Mouse (Mus musculus): Measurements from ENCODE around the gene Trpm8. TPM values are rescaled to one million over a fixed set of nuclear protein-coding genes. Genes with fewer than 3 reads are reported as not detected.
A peak's percentile ranks its signal among the peaks of the same experiment; 100 is the strongest.

The Trpm8 gene
- polyA plus RNA-seq, 1 experiment from 2014 or later = not detected

GRCm38 (mm10) chr1:88274371-88275077 lies 2.9 kb upstream of the Trpm8 start:
- Histone ChIP-seq H3K36me3 (ENCODE audit: control insufficient read depth, insufficient read depth, low read length) (peaks cover 56% of the 10 kb centered on the region), H3K9me3 (ENCODE audit: control insufficient read depth, low read length) (peaks cover 7% of the 10 kb centered on the region; the same call in 1 of the 2 replicates), H3K4me3 (ENCODE audit: low read depth, low read length) (no peak overlapping the region), H3K9ac (ENCODE audit: low read depth, low read length) (no peak overlapping the region), H3K27ac (ENCODE audit: low read depth, low read length) (no peak overlapping the region), H3K27me3 (replicated peaks; ENCODE audit: control insufficient read depth, insufficient read depth, low read length) (no peaks in the 10 kb centered on the region), H3K4me2 (no peak overlapping the region), H3K4me1 (replicated peaks; ENCODE audit: control insufficient read depth, insufficient read depth, low read length) (peaks cover 15% of the 10 kb centered on the region)
- no peak for ATAC-seq (replicated peaks; ENCODE audit: low FRiP score)
- DNase-seq (ENCODE audit: low spot score) = no peak
- WGBS = 75% methylated on average over 11 of the region's 11 CpGs

GRCm38 (mm10) chr1:88275078-88275680 lies 2.3 kb upstream of the Trpm8 start:
- DNase-seq (ENCODE audit: low spot score) = no peak
- H3K9ac ChIP-seq (ENCODE audit: low read depth, low read length) = peak overlapping the region; percentile 91
- WGBS = 71% methylated on average over 13 of the region's 13 CpGs
- H3K36me3 ChIP-seq (ENCODE audit: control insufficient read depth, insufficient read depth, low read length) = peaks cover 50% of the 10 kb centered on the region
- ATAC-seq (replicated peaks; ENCODE audit: low FRiP score) = no peak
- H3K9me3 ChIP-seq (ENCODE audit: control insufficient read depth, low read length) = peaks cover 7% of the 10 kb centered on the region; the same call in 1 of the 2 replicates
- no peak overlapping the region for H3K27ac ChIP-seq (ENCODE audit: low read depth, low read length)
- peaks cover 15% of the 10 kb centered on the region for H3K4me1 ChIP-seq (replicated peaks; ENCODE audit: control insufficient read depth, insufficient read depth, low read length)
- peak overlapping the region; percentile 77 for H3K4me2 ChIP-seq
- H3K4me3 ChIP-seq (ENCODE audit: low read depth, low read length) = peak overlapping the region; percentile 74
- no peaks in the 10 kb centered on the region for H3K27me3 ChIP-seq (replicated peaks; ENCODE audit: control insufficient read depth, insufficient read depth, low read length)

- Histone ChIP-seq H3K9ac (ENCODE audit: low read depth, low read length) (peak overlapping the region; percentile 91), H3K36me3 (ENCODE audit: control insufficient read depth, insufficient read depth, low read length) (peaks cover 50% of the 10 kb centered on the region), H3K4me1 (replicated peaks; ENCODE audit: control insufficient read depth, insufficient read depth, low read length) (peaks cover 15% of the 10 kb centered on the region), H3K27ac (ENCODE audit: low read depth, low read length) (peak overlapping the region; percentile 91), H3K27me3 (replicated peaks; ENCODE audit: control insufficient read depth, insufficient read depth, low read length) (no peaks in the 10 kb centered on the region), H3K9me3 (ENCODE audit: control insufficient read depth, low read length) (peaks cover 7% of the 10 kb centered on the region; the same call in 1 of the 2 replicates), H3K4me2 (peak overlapping the region; percentile 77), H3K4me3 (ENCODE audit: low read depth, low read length) (peak overlapping the region; percentile 74)
- no peak for ATAC-seq (replicated peaks; ENCODE audit: low FRiP score)
- 67% methylated on average over 13 of the region's 13 CpGs for WGBS
- DNase-seq (ENCODE audit: low spot score) = peak; percentile 51
These were observed 1.6 kb upstream of the Trpm8 start for GRCm38 (mm10) chr1:88275698-88276523.

- Histone ChIP-seq H3K9ac (ENCODE audit: low read depth, low read length) (peak overlapping the region; percentile 91), H3K9me3 (ENCODE audit: control insufficient read depth, low read length) (peaks cover 7% of the 10 kb centered on the region; the same call in 1 of the 2 replicates), H3K36me3 (ENCODE audit: control insufficient read depth, insufficient read depth, low read length) (peaks cover 45% of the 10 kb centered on the region), H3K27me3 (replicated peaks; ENCODE audit: control insufficient read depth, insufficient read depth, low read length) (no peaks in the 10 kb centered on the region), H3K27ac (ENCODE audit: low read depth, low read length) (peak overlapping the region; percentile 91), H3K4me2 (peak overlapping the region; percentile 77), H3K4me1 (replicated peaks; ENCODE audit: control insufficient read depth, insufficient read depth, low read length) (peaks cover 15% of the 10 kb centered on the region), H3K4me3 (ENCODE audit: low read depth, low read length) (peak overlapping the region; percentile 74)
- 26% methylated on average over 10 of the region's 10 CpGs for WGBS
- DNase-seq (ENCODE audit: low spot score) (no peak), ATAC-seq (replicated peaks; ENCODE audit: low FRiP score) (peak; percentile 53)
These were observed 850 bp upstream of the Trpm8 start for GRCm38 (mm10) chr1:88276524-88277097.

- peaks cover 15% of the 10 kb centered on the region for H3K4me1 ChIP-seq (replicated peaks; ENCODE audit: control insufficient read depth, insufficient read depth, low read length)
These were observed 504 bp downstream of the Trpm8 start for GRCm38 (mm10) chr1:88277818-88278511.

GRCm38 (mm10) chr1:88279111-88280005 lies 1.9 kb downstream of the Trpm8 start:
- H3K4me2 ChIP-seq = no peak overlapping the region
- ATAC-seq (replicated peaks; ENCODE audit: low FRiP score) (no peak), DNase-seq (ENCODE audit: low spot score) (peak; percentile 43)

More at GRCm38 (mm10) chr1:88277818-88278511, 504 bp downstream of the Trpm8 start:
- ATAC-seq (replicated peaks; ENCODE audit: low FRiP score) (no peak), DNase-seq (ENCODE audit: low spot score) (peak; percentile 74)
- H3K36me3 ChIP-seq (ENCODE audit: control insufficient read depth, insufficient read depth, low read length) = peaks cover 31% of the 10 kb centered on the region
- peak overlapping the region; percentile 91 for H3K9ac ChIP-seq (ENCODE audit: low read depth, low read length)
- H3K9me3 ChIP-seq (ENCODE audit: control insufficient read depth, low read length) = peaks cover 16% of the 10 kb centered on the region
- no peaks in the 10 kb centered on the region for H3K27me3 ChIP-seq (replicated peaks; ENCODE audit: control insufficient read depth, insufficient read depth, low read length)
- H3K27ac ChIP-seq (ENCODE audit: low read depth, low read length) = peak overlapping the region; percentile 91
- WGBS = 65% methylated on average over 18 of the region's 18 CpGs
- H3K4me2 ChIP-seq = peak overlapping the region; percentile 77
- peak overlapping the region; percentile 74 for H3K4me3 ChIP-seq (ENCODE audit: low read depth, low read length)

GRCm38 (mm10) chr1:88280006-88280690 lies 2.7 kb downstream of the Trpm8 start:
- Histone ChIP-seq H3K9ac (ENCODE audit: low read depth, low read length) (no peak overlapping the region), H3K4me2 (no peak overlapping the region), H3K4me1 (replicated peaks; ENCODE audit: control insufficient read depth, insufficient read depth, low read length) (peaks cover 13% of the 10 kb centered on the region), H3K36me3 (ENCODE audit: control insufficient read depth, insufficient read depth, low read length) (peaks cover 9% of the 10 kb centered on the region), H3K27ac (ENCODE audit: low read depth, low read length) (no peak overlapping the region), H3K9me3 (ENCODE audit: control insufficient read depth, low read length) (peaks cover 36% of the 10 kb centered on the region), H3K27me3 (replicated peaks; ENCODE audit: control insufficient read depth, insufficient read depth, low read length) (no peaks in the 10 kb centered on the region), H3K4me3 (ENCODE audit: low read depth, low read length) (no peak overlapping the region)
- DNase-seq (ENCODE audit: low spot score) (no peak), ATAC-seq (replicated peaks; ENCODE audit: low FRiP score) (no peak)
- WGBS = 72% methylated on average over 15 of the region's 15 CpGs

More at GRCm38 (mm10) chr1:88279111-88280005, 1.9 kb downstream of the Trpm8 start:
- H3K4me1 ChIP-seq (replicated peaks; ENCODE audit: control insufficient read depth, insufficient read depth, low read length) = peaks cover 15% of the 10 kb centered on the region
- 52% methylated on average over 9 of the region's 9 CpGs for WGBS
- H3K4me3 ChIP-seq (ENCODE audit: low read depth, low read length) = no peak overlapping the region
- H3K36me3 ChIP-seq (ENCODE audit: control insufficient read depth, insufficient read depth, low read length) = peaks cover 17% of the 10 kb centered on the region
- peaks cover 28% of the 10 kb centered on the region for H3K9me3 ChIP-seq (ENCODE audit: control insufficient read depth, low read length)
- H3K27me3 ChIP-seq (replicated peaks; ENCODE audit: control insufficient read depth, insufficient read depth, low read length) = no peaks in the 10 kb centered on the region
- no peak overlapping the region for H3K9ac ChIP-seq (ENCODE audit: low read depth, low read length)
- H3K27ac ChIP-seq (ENCODE audit: low read depth, low read length) = no peak overlapping the region

Data from liver, embryonic 11.5 days (tissue).